Mouse (Mus musculus) gastrocnemius, adult 2 months (tissue): ENCODE measurements around the gene Dnajc25. TPM values are rescaled to one million over a fixed set of nuclear protein-coding genes. Genes with fewer than 3 reads are reported as not detected.

ENCODE experiments used
- DNase-seq: peaks from one replicate; pipeline ENCODE4 v3.0.0; 2022
- H3K27ac ChIP-seq: fragments of 200-600 bp; 2 replicates; pipeline ENCODE4 v1.8.1; 2022; ENCODE audit warnings: mild to moderate bottlenecking
- H3K4me3 ChIP-seq: fragments of 200-600 bp; 2 replicates; pipeline ENCODE4 v1.8.1; 2022; ENCODE audit warnings: mild to moderate bottlenecking, moderate library complexity
- CTCF ChIP-seq: fragments of 200-600 bp; IDR thresholded peaks from 2 replicates; pipeline ENCODE4 v1.8.1; 2022; ENCODE audit warnings: antibody characterized with exemption, mild to moderate bottlenecking, moderate library complexity
- intact Hi-C: fragments of 180-260 bp; cut with DNase I; formaldehyde crosslinking; loops from one replicate; pipeline ENCODE4 v1.15.1; 2025
- total RNA-seq, 2 experiments: library from RNA; stranded (reverse); gene quantifications; 2 replicates each; pipeline ENCODE4 v1.2.3; 2021

Gene Dnajc25
- total RNA-seq, 2 experiments from 2014 or later = 10.8 to 12.4 TPM

GRCm38 (mm10) chr4:59043891-59044290 lies 49.0 kb downstream of the Dnajc25 start:
- H3K27ac ChIP-seq = no peak overlapping the region
- H3K4me3 ChIP-seq = no peak overlapping the region
- intact Hi-C loops = no loop called here
- DNase-seq = no peak
- no peak for TF ChIP-seq CTCF

- Histone ChIP-seq H3K4me3 (no peak overlapping the region), H3K27ac (no peak overlapping the region)
- no peak for DNase-seq
- intact Hi-C loops = no loop called here
- no peak for TF ChIP-seq CTCF
Observed at GRCm38 (mm10) chr4:59047222-59047621, 52.4 kb downstream of the Dnajc25 start.

GRCm38 (mm10) chr4:59051081-59051480 lies 56.2 kb downstream of the Dnajc25 start:
- Histone ChIP-seq H3K27ac (no peak overlapping the region), H3K4me3 (no peak overlapping the region)
- intact Hi-C loops = no loop called here
- TF ChIP-seq CTCF = no peak
- DNase-seq = no peak

GRCm38 (mm10) chr4:59057929-59058328 lies 63.1 kb downstream of the Dnajc25 start:
- no peak for TF ChIP-seq CTCF
- DNase-seq = no peak
- H3K27ac ChIP-seq = no peak overlapping the region
- H3K4me3 ChIP-seq = no peak overlapping the region
- intact Hi-C loops = no loop called here

GRCm38 (mm10) chr4:59062526-59062925 lies 67.7 kb downstream of the Dnajc25 start:
- intact Hi-C loops = no loop called here
- no peak overlapping the region for H3K4me3 ChIP-seq
- H3K27ac ChIP-seq = no peak overlapping the region
- DNase-seq = no peak
- TF ChIP-seq CTCF = no peak

GRCm38 (mm10) chr4:59069276-59069675 lies 74.4 kb downstream of the Dnajc25 start:
- no peak overlapping the region for H3K4me3 ChIP-seq
- no peak for TF ChIP-seq CTCF
- no peak overlapping the region for H3K27ac ChIP-seq
- no peak for DNase-seq
- intact Hi-C loops = no loop called here

Other genes with a start within 250 kb of the Dnajc25 start
- under 1 TPM in 1 of 2 experiments, not detected in 1; 0.11 TPM for gene Olfr267, start 207.3 kb upstream of the Dnajc25 start, total RNA-seq
- gene Ecpas, start 82.3 kb upstream of the Dnajc25 start, total RNA-seq = 100 to 1,000 TPM; 283 to 349 TPM
- gene Zkscan16, start 51.4 kb upstream of the Dnajc25 start, total RNA-seq = not detected
- 1 to 10 TPM in 1 of 2 experiments, under 1 TPM in 1; 0.84 to 1.7 TPM for gene Ptgr1, start 7.9 kb upstream of the Dnajc25 start, total RNA-seq
- gene Gm20503, start 8.1 kb downstream of the Dnajc25 start, total RNA-seq = 1 to 10 TPM in 1 of 2 experiments, under 1 TPM in 1; 0.46 to 1.7 TPM
- gene Gng10, start 40.0 kb downstream of the Dnajc25 start, total RNA-seq = 1 to 10 TPM; 5.2 to 6.7 TPM
- gene AI481877, start 143.9 kb downstream of the Dnajc25 start, total RNA-seq = not detected
- 1 to 10 TPM; 7.6 to 9.1 TPM for gene Ugcg, start 194.2 kb downstream of the Dnajc25 start, total RNA-seq